In the genomic region with DNA sequence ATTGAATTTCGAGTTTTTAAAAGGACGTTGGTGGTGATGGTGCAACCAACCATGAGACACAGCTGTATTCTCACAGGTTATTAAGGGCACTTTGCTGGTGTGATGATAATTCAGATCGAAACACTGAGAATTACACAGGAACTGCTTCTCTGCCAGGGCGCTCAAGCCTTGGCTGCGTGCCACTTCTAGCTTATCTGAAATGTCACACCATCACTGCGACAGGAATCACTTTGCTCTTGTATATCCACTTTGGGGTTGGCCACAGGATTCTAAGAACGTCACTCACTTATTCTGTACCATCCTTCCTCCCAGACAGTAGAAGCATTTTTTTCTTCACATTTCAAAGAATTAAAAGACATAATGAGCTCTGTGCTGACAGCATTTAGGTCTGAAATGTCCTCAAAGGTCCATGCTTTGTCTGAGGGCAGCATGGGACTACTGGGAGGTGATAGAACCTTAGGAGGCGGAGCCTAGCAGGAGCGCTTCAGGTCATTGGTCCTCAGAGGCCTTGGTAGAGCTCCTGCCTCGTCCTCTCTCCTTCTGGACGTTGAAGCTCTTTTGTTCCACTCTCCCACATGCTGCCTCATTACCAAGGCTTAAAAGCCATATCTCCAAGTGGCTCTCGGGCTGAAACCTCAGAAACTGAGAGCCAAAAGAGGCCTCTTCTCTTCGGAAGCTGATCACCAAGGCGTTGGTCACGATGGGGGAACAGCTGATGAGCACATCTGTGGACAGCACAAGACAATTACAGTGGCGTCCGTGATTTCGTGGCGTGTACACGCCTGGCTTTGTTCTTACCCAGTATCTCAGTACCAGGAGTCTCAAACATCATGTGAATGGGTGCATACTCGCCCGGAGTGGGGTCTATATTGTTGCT, we compare ENCODE assay signal across 10 mouse cellular contexts.
A peak's percentile ranks its signal among the peaks of the same experiment; 100 is the strongest.
DNase-seq lines count a peak whose midpoint lies in the region; ATAC-seq and TF ChIP-seq lines count a peak whose summit lies in the region.
"Had no signal": no experiment of that assay in that cellular context is flagged by ENCODE, and none has a peak within 500 bp of the region (broad histone marks: within the 10 kb centered on the region; RNA-seq: fewer than 3 reads in every experiment).

No protein-coding gene starts in this region.

- no peak overlapping the region for H3K27ac ChIP-seq in kidney, embryonic 15.5 days
- H3K27ac ChIP-seq in MEL (ENCODE audit: control insufficient read depth, low read depth, low read length) = no peak overlapping the region
- peak overlapping the region; percentile 29; the same call in 1 of the 2 replicates for H3K27ac ChIP-seq in forebrain, postnatal 0 days (ENCODE audit: low read depth, low read length)
- H3K27ac ChIP-seq: embryonic facial prominence, embryonic 13.5 days; neural tube, embryonic 12.5 days had no signal

- DNase-seq in kidney, postnatal 10 days = peak; percentile 37
- peak; percentile 84 for DNase-seq in MEL (ENCODE audit: low read depth, low spot score)
- DNase-seq in forebrain, postnatal 0 days = peak; percentile 79
- no peak for DNase-seq in layer of hippocampus, postnatal 36 days
- no peak for DNase-seq in thymus, postnatal 0 days (ENCODE audit: low spot score)
- no peak for DNase-seq in Muller cell, postnatal 12 days (ENCODE audit: inconsistent ontology term)

- no peak for TF ChIP-seq RAD21 in MEL (IDR thresholded peaks at IDR 0.05; ENCODE audit: low read depth, low read length)

- no peak overlapping the region for H3K4me3 ChIP-seq in kidney, embryonic 15.5 days (replicated peaks)
- no peak overlapping the region for H3K4me3 ChIP-seq in MEL (ENCODE audit: control insufficient read depth in 1 of 2, insufficient read depth in 1 of 2, low read depth in 2 of 2, low read length in 2 of 2)
- H3K4me3 ChIP-seq in forebrain, postnatal 0 days (ENCODE audit: low read depth, low read length) = no peak overlapping the region
- H3K4me3 ChIP-seq: embryonic facial prominence, embryonic 13.5 days; neural tube, embryonic 12.5 days had no signal

- ATAC-seq in kidney, embryonic 15.5 days (replicated peaks; ENCODE audit: low FRiP score) = no peak
- peak; percentile 47 for ATAC-seq in forebrain, postnatal 0 days
- ATAC-seq in megakaryocyte-erythroid progenitor cell, adult 5-6 weeks (replicated peaks; ENCODE audit: low FRiP score, low TSS enrichment, poor library complexity, severe bottlenecking) = peak; percentile 94

- no peaks in the 10 kb centered on the region for H3K36me3 ChIP-seq in kidney, embryonic 15.5 days
- H3K36me3 ChIP-seq in MEL (ENCODE audit: control insufficient read depth in 1 of 2, insufficient read depth in 2 of 2, low read length in 2 of 2) = no peaks in the 10 kb centered on the region
- no peaks in the 10 kb centered on the region for H3K36me3 ChIP-seq in forebrain, postnatal 0 days (ENCODE audit: insufficient read depth)
- H3K36me3 ChIP-seq: embryonic facial prominence, embryonic 13.5 days; neural tube, embryonic 12.5 days had no signal

- no peaks in the 10 kb centered on the region for H3K9me3 ChIP-seq in kidney, embryonic 15.5 days (replicated peaks)
- no peaks in the 10 kb centered on the region for H3K9me3 ChIP-seq in MEL (replicated peaks; ENCODE audit: insufficient read depth, low read length)
- no peaks in the 10 kb centered on the region for H3K9me3 ChIP-seq in forebrain, postnatal 0 days (ENCODE audit: low read length)
- H3K9me3 ChIP-seq: embryonic facial prominence, embryonic 13.5 days; neural tube, embryonic 12.5 days had no signal

- no peak for TF ChIP-seq CTCF in MEL (IDR thresholded peaks at IDR 0.05 in 2 of 3, conservative IDR thresholded peaks at IDR 0.05 in 1 of 3; ENCODE audit: control insufficient read depth in 1 of 3, insufficient read depth in 1 of 3, low read depth in 2 of 3, low read length in 3 of 3, poor library complexity in 1 of 3, severe bottlenecking in 1 of 3)
- TF ChIP-seq CTCF in forebrain, postnatal 0 days (IDR thresholded peaks at IDR 0.05; ENCODE audit: low read depth) = no peak

- H3K27me3 ChIP-seq in kidney, embryonic 15.5 days = 0 out of 2 replicates have a peak, but pooled peaks cover 3% of the 10 kb centered on the region
- H3K27me3 ChIP-seq in MEL (ENCODE audit: control insufficient read depth in 1 of 2, insufficient read depth in 2 of 2, low read length in 2 of 2) = no peaks in the 10 kb centered on the region
- no peaks in the 10 kb centered on the region for H3K27me3 ChIP-seq in forebrain, postnatal 0 days (ENCODE audit: insufficient read depth, low read length)
- H3K27me3 ChIP-seq: embryonic facial prominence, embryonic 13.5 days; neural tube, embryonic 12.5 days had no signal

- no peak overlapping the region for H3K9ac ChIP-seq in kidney, embryonic 15.5 days
- no peak overlapping the region for H3K9ac ChIP-seq in MEL (ENCODE audit: control insufficient read depth, low read depth, low read length, poor library complexity, severe bottlenecking)
- H3K9ac ChIP-seq in forebrain, postnatal 0 days = no peak overlapping the region
- H3K9ac ChIP-seq: embryonic facial prominence, embryonic 13.5 days; neural tube, embryonic 12.5 days had no signal

- H3K4me2 ChIP-seq in kidney, embryonic 15.5 days = no peak overlapping the region
- H3K4me2 ChIP-seq in forebrain, postnatal 0 days (ENCODE audit: low read depth) = no peak overlapping the region
- H3K4me2 ChIP-seq: embryonic facial prominence, embryonic 13.5 days; neural tube, embryonic 12.5 days had no signal

- WGBS in kidney, embryonic 15.5 days = 84% methylated on average over 22 of the region's 22 CpGs
- 43% methylated on average over 22 of the region's 22 CpGs for WGBS in forebrain, postnatal 0 days

- H3K4me1 ChIP-seq in kidney, embryonic 15.5 days = peaks cover 5% of the 10 kb centered on the region; the same call in 1 of the 2 replicates
- peaks cover 0 to 14% of the 10 kb centered on the region in 2 experiments; a peak in 2 of 4 replicates for H3K4me1 ChIP-seq in MEL (ENCODE audit: control insufficient read depth in 1 of 2, insufficient read depth in 2 of 2, low read length in 2 of 2)
- peaks cover 26% of the 10 kb centered on the region for H3K4me1 ChIP-seq in forebrain, postnatal 0 days (ENCODE audit: insufficient read depth)

- H3K79me2 ChIP-seq in MEL (ENCODE audit: control insufficient read depth, insufficient read depth, low read length, poor library complexity) = no peaks in the 10 kb centered on the region

- no peak; a peak in 1 of 4 replicates for TF ChIP-seq EP300 in MEL (IDR thresholded peaks at IDR 0.05; ENCODE audit: low read depth in 1 of 2, low read length in 2 of 2)

- TF ChIP-seq POLR2A in MEL (IDR thresholded peaks at IDR 0.05; ENCODE audit: control insufficient read depth in 1 of 2, insufficient read depth in 1 of 2, low read depth in 1 of 2, low read length in 2 of 2, poor library complexity in 1 of 2) = no peak

TF ChIP-seq in MEL, 35 proteins besides CTCF, POLR2A, EP300 and RAD21:
- TF ChIP-seq MEF2A (IDR thresholded peaks at IDR 0.05; ENCODE audit: extremely low read depth, insufficient replicate concordance, low read depth, low read length, poor library complexity, severe bottlenecking) = no peak
- TF ChIP-seq CHD2 (IDR thresholded peaks at IDR 0.05; ENCODE audit: low read length) = no peak
- TF ChIP-seq GATA1 (IDR thresholded peaks at IDR 0.05; ENCODE audit: low read depth, low read length) = peak; percentile 54
- TF ChIP-seq ELF1 (IDR thresholded peaks at IDR 0.05; ENCODE audit: low read depth, low read length) = no peak
- no peak for TF ChIP-seq MYB (IDR thresholded peaks at IDR 0.05; ENCODE audit: low read depth, low read length)
- no peak for TF ChIP-seq E2F4 (IDR thresholded peaks at IDR 0.05; ENCODE audit: borderline replicate concordance, low read depth, low read length)
- TF ChIP-seq HCFC1 (IDR thresholded peaks at IDR 0.05; ENCODE audit: low read depth, low read length) = no peak
- TF ChIP-seq RCOR1 (IDR thresholded peaks at IDR 0.05; ENCODE audit: low read depth, low read length) = peak; percentile 49; the same call in 1 of the 2 replicates
- no peak for TF ChIP-seq NELFE (IDR thresholded peaks at IDR 0.05; ENCODE audit: low read depth, low read length)
- peak; percentile 72 for TF ChIP-seq ETS1 (IDR thresholded peaks at IDR 0.05; ENCODE audit: low read depth, low read length)
- no peak for TF ChIP-seq MAX (IDR thresholded peaks at IDR 0.05; ENCODE audit: low read length)
- TF ChIP-seq USF1 (IDR thresholded peaks at IDR 0.05; ENCODE audit: low read depth, low read length) = no peak
- TF ChIP-seq TCF12 (IDR thresholded peaks at IDR 0.05; ENCODE audit: low read depth, low read length) = 0 out of 2 replicates have a peak, but pooled peaks have one; percentile 27

Comparison
In these comparisons a context has a peak if more than half of its experiments do, and no peak if none do; other contexts are left out.
1. DNase-seq: peak in kidney, postnatal 10 days (single experiment), MEL (single experiment) and forebrain, postnatal 0 days (single experiment); none in layer of hippocampus, postnatal 36 days (0 of 2), thymus, postnatal 0 days (single experiment) and Muller cell, postnatal 12 days (single experiment).